Mouse (Mus musculus) liver, embryonic 12.5 days (tissue): ENCODE data around the gene Gadd45g. TPM values are rescaled to one million over a fixed set of nuclear protein-coding genes. Genes with fewer than 3 reads are reported as not detected.

Experiments
- ATAC-seq: fragments of 200-750 bp; cut with Nextera tagmentation; 2 replicates; pipeline ENCODE4 v1.8.0; 2017; ENCODE audit warnings: moderate number of reproducible peaks, mild to moderate bottlenecking, moderate library complexity
- H3K27ac ChIP-seq: fragments of 300-500 bp; sonication (generic); 2 replicates; pipeline ENCODE4 v1.5.1; 2016; ENCODE audit warnings: mild to moderate bottlenecking
- H3K27me3 ChIP-seq: fragments of 300-500 bp; sonication (generic); replicated peaks from 2 replicates; pipeline ENCODE4 v1.6.1; 2016; ENCODE audit warnings: mild to moderate bottlenecking, moderate library complexity
- H3K36me3 ChIP-seq: fragments of 300-500 bp; sonication (generic); 2 replicates; pipeline ENCODE4 v1.6.1; 2016; ENCODE audit warnings: mild to moderate bottlenecking, moderate library complexity
- H3K4me1 ChIP-seq: fragments of 300-500 bp; sonication (generic); 2 replicates; pipeline ENCODE4 v1.6.1; 2016
- H3K4me2 ChIP-seq: fragments of 300-500 bp; sonication (generic); 2 replicates; pipeline ENCODE4 v1.6.1; 2016; ENCODE audit warnings: mild to moderate bottlenecking, moderate library complexity
- H3K4me3 ChIP-seq: fragments of 300-500 bp; sonication (generic); 2 replicates; pipeline ENCODE4 v1.5.1; 2016; ENCODE audit warnings: mild to moderate bottlenecking, moderate library complexity
- H3K9ac ChIP-seq: fragments of 300-500 bp; sonication (generic); 2 replicates; pipeline ENCODE4 v1.6.1; 2016; ENCODE audit warnings: mild to moderate bottlenecking, moderate library complexity
- H3K9me3 ChIP-seq: fragments of 300-500 bp; sonication (generic); replicated peaks from 2 replicates; pipeline ENCODE4 v1.6.1; 2016; ENCODE audit warnings: mild to moderate bottlenecking, moderate library complexity
- WGBS: fragments of 180-500 bp; shearing (Covaris S2); methylation state at CpG from one replicate; pipeline ENCODE4 v1.1.7; 2016; ENCODE audit not compliant: insufficient replicate concordance; 5-methylcytosine and 5-hydroxymethylcytosine counted together
- polyA plus RNA-seq: library from polyadenylated mRNA; unstranded; fragments of >200 nt; fragmentation: Nextera tagmentation; extraction: Ambion mirVana; gene quantifications from 2 replicates; pipeline ENCODE4 v1.2.1, GENCODE M21; 2016

Gene Gadd45g
- polyA plus RNA-seq, 1 experiment from 2014 or later = 23.3 TPM

DNA sequence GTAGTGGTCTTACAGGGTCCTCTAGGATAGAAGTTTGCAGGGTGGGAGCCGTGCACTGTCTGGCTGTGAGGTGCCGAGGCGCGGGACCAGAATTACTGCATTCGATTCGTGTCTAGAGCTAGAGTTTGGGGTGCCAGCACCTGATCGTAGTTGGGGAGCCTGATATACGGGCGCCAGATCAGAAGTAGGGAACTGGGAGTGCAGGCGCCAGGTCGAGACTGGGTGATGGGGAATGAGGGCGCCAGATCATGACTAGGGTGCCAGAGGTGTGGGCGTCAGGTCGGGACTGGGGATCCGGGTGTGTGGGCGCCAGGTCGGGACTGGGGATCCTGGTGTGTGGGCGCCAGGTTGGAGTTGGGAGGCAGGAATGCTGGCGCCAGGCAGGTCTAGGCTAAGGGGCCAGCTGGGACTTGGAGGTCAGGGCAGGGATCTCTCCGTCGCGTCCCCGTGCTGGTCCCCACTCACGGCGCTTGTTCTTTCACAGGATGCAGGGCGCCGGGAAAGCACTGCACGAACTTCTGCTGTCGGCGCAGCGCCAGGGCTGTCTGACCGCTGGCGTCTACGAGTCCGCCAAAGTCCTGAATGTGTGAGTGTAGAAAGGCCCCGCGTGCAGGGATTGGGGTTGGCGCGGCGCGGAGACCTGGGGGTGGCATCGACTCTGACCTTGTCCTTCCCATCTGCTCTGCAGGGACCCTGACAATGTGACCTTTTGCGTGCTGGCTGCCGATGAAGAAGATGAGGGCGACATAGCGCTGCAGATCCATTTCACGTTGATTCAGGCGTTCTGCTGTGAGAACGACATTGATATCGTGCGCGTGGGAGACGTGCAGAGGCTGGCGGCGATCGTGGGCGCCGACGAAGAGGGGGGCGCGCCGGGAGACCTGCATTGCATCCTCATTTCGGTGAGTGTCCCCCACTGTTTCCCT is 653 bp downstream of the Gadd45g start:
- H3K4me3 ChIP-seq = peak overlapping the region; percentile 83
- no peaks in the 10 kb centered on the region for H3K9me3 ChIP-seq
- under 1% methylated on average over 63 of the region's 63 CpGs for WGBS
- peak; percentile 26 for ATAC-seq
- H3K4me1 ChIP-seq = peaks cover 81% of the 10 kb centered on the region
- peak overlapping the region; percentile 99 for H3K4me2 ChIP-seq
- H3K27me3 ChIP-seq = peaks cover 10% of the 10 kb centered on the region
- no peaks in the 10 kb centered on the region for H3K36me3 ChIP-seq
- peak overlapping the region; percentile 89 for H3K9ac ChIP-seq
- peak overlapping the region; percentile 97 for H3K27ac ChIP-seq

DNA sequence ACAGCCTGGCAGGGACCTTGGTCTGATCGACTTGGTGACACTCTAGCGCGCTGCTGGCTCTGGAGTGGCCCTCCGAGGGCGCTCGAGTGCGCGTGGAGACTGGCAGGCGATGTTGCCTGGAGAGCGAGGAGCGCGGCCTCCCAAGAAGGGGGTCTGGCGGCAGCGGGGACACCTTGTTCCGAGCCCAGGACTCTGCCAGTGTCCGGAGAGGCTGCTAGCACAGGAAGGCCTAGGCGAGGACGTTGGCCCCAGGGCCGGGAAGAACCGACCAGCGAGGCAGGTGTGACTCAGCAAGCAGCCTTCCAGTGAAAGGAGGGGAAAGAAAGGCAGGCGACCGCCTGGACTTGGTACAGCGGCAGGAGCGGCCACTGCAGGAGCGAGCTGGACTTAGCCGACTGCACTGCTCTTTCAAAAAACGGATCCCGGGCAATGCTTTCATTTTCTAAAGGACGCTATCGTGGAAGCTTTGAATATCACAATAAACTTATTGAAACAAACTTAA is 1.6 kb downstream of the Gadd45g start:
- H3K4me1 ChIP-seq = peaks cover 81% of the 10 kb centered on the region
- peak; percentile 40 for ATAC-seq
- WGBS = 1% methylated on average over 31 of the region's 31 CpGs

DNA sequence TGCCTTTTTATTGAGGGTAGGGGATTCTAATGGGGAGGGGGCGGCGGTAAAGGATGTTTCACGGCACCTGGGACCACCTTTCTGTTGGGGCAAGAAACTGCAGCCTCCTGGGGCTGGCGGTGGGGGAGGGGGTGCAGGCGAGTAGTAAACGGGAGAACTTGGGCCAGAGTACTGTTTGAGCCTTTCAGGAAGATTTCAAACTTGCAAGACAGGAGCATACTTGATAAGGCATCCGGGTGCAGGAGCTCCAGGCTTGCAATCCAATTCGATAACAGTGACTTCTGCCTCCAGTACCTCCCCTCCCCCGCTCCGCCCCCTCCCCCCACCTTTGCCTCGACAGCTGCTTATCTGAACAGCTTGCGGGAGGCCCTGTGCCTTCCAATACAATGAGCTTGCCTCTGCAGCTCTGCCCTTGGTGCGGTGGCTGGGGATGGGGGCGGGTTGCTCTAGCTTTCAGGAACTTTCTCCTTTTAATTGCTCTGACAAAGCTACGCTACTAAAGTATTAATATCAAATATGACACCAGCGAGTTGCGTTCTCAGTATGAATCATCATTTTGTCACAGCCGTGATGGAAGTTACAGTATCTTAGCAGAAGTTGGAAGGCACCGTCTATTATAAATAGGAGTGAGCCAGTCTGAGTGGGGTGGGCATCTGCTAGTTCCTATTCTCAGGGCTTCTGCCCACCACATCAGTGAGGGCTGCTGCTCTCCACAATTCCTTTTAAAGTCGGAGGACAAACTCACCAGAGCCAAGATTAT is 2.2 kb downstream of the Gadd45g start:
- peak overlapping the region; percentile 99 for H3K4me2 ChIP-seq
- peaks cover 81% of the 10 kb centered on the region for H3K4me1 ChIP-seq
- H3K27me3 ChIP-seq = peaks cover 10% of the 10 kb centered on the region; the same call in 1 of the 2 replicates
- peak overlapping the region; percentile 89 for H3K9ac ChIP-seq
- peak; percentile 80 for ATAC-seq
- peak overlapping the region; percentile 83 for H3K4me3 ChIP-seq
- WGBS = 2% methylated on average over 20 of the region's 20 CpGs
- H3K36me3 ChIP-seq = no peaks in the 10 kb centered on the region
- H3K27ac ChIP-seq = peak overlapping the region; percentile 97
- H3K9me3 ChIP-seq = no peaks in the 10 kb centered on the region

More for the DNA sequence above, 1.6 kb downstream of the Gadd45g start:
- Histone ChIP-seq H3K9me3 (no peaks in the 10 kb centered on the region), H3K9ac (peak overlapping the region; percentile 89), H3K4me3 (peak overlapping the region; percentile 83), H3K36me3 (no peaks in the 10 kb centered on the region), H3K27ac (peak overlapping the region; percentile 97), H3K4me2 (peak overlapping the region; percentile 99), H3K27me3 (peaks cover 13% of the 10 kb centered on the region)

DNA sequence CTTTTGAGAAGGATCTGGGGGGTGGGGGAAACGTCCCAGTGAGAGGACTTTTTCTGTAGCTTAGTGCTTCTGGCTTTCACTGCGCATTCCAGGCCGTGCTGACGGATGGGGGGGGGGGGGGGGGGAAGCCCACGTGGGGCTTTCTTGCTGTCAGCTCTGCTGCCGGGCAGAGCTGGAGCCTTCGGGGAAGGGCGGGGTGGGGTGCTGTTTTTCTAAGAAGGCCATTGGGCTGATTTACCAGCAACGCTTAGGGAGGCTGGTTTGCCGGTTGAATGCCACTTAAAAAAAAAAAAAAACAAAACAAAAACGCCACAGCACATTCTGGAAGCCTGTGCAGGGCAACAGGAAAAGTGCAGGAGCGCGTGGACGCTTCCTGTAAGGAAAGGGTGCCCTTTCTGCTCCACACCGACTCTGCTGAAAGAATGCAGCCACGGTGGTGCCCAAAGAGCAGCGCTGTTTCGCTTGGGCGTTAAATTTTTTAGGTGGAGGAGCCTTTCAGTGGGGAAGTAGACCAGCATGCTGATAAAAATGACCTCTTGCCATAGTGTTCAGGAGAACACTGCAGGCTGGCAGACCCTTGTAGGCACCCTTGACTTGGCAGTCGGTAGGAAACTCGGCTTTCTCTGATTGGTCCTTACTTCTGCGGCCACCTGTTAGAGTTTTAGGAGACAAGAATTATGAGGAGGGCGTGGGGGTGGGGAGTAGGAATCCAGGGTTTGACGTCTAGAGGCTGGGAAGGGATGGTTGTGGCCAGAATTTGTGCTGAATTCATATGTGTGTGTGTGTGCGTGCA is 3.0 kb downstream of the Gadd45g start:
- peak; percentile 24 for ATAC-seq
- Histone ChIP-seq H3K4me1 (peaks cover 81% of the 10 kb centered on the region), H3K9ac (peak overlapping the region; percentile 89), H3K27me3 (peaks cover 8% of the 10 kb centered on the region), H3K4me2 (peak overlapping the region; percentile 99), H3K27ac (peak overlapping the region; percentile 97), H3K36me3 (no peaks in the 10 kb centered on the region), H3K9me3 (no peaks in the 10 kb centered on the region), H3K4me3 (peak overlapping the region; percentile 83)
- WGBS = 4% methylated on average over 25 of the region's 25 CpGs

DNA sequence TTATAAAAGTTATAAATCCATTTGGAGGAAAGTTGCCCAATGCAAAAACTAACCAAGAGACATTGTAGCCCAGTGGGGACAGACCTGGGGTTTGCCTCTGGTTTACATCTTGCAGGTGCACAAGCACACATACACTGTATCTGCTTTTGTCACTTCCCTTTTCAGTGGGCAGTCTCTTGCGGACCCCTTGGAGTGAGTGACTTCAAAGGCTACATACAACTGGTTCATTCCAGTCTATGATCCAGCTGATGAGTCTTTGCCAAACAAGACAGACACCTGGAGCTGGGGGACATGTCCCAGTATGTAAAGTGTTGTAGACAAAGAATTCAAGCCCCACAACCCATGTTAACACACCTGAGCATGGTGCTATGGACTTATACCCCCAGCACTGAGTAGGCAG is 4.1 kb downstream of the Gadd45g start:
- H3K9ac ChIP-seq = no peak overlapping the region
- no peak for ATAC-seq
- no peak overlapping the region for H3K4me3 ChIP-seq
- H3K4me1 ChIP-seq = peaks cover 72% of the 10 kb centered on the region
- H3K4me2 ChIP-seq = no peak overlapping the region
- no peak overlapping the region for H3K27ac ChIP-seq
- H3K27me3 ChIP-seq = peaks cover 8% of the 10 kb centered on the region
- H3K9me3 ChIP-seq = no peaks in the 10 kb centered on the region
- 62% methylated on average over 1 of the region's 1 CpGs for WGBS
- H3K36me3 ChIP-seq = no peaks in the 10 kb centered on the region

DNA sequence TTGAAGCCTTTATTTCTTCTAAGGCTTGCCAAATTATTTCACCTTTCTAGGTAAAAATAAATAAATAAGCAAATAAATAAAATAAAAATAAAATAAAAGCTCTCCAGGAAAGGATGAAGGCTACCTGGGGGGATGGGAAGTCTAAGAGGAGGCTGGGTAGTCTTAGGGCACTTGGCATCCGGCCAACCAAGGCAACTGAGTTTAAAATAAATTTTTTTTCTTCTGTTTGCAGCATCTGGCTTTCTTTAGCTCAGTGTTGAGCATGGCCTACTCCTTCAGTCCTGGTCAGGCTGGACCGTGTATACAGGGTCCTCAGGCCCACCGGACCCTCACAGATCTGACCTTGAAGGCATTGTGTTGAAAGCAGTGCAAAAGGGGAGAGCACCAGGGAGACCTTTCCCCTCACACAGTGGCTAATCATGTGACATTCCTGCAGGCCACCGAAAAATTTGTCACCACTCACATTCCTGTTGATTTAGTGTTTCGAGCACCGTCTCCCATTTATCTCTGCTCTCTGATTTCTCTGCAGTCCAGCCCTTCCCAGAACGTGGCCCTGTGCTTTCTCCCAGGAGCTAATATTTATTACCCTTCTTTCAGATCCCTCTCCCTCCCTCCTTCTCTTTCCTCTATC is 6.2 kb downstream of the Gadd45g start:
- 46% methylated on average over 7 of the region's 7 CpGs for WGBS
- no peak overlapping the region for H3K4me2 ChIP-seq
- H3K9ac ChIP-seq = no peak overlapping the region
- H3K36me3 ChIP-seq = no peaks in the 10 kb centered on the region
- peaks cover 60% of the 10 kb centered on the region for H3K4me1 ChIP-seq
- H3K4me3 ChIP-seq = no peak overlapping the region
- H3K9me3 ChIP-seq = no peaks in the 10 kb centered on the region
- H3K27me3 ChIP-seq = peaks cover 8% of the 10 kb centered on the region
- H3K27ac ChIP-seq = no peak overlapping the region
- no peak for ATAC-seq

DNA sequence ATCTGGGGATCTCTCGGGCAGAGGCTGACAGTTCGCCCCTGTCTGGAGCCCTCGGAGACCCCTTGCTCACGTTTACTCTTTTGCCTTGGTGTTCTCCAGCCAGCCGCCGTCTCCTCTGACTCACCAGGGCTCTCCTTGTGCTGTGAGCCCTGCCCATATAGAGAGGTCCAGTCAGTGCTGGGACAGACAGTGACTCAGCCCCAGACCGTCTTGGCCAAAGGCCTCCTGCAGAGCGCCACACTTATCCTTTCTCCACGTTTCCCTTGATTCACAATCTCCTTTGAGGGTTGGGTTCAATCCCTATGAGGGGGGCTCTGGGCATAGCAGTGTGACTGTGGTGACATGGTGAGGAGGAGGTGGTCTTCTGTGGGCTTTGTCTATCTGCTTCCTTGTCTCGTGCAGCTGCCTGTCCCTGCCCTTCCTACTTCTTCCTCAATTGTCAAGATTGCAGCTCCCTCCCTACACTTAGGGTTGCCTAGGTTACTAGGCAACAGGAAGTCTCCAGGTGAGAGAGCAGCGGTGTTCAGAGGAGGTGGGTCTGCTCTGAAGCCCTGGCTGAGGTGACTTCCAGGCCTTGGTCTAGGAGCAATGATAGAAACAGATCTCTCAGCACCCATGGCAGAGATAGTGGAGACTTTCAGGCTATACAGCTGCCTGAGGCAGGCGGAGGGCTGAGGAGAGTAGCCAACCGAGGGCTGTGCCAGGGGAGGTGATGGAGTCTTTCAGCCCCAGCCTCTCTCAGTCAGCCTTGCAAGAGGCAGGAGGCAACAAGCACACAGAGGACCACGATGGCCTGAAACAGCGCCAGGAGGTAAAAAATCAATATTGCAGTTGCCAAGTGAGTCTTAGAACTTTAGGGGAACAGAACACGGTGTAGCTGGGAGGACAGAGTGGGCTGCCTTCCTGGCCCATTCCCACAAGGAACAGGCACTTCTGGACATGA is 7.1 kb downstream of the Gadd45g start:
- no peak for ATAC-seq
- Histone ChIP-seq H3K4me3 (no peak overlapping the region), H3K4me1 (peaks cover 51% of the 10 kb centered on the region), H3K27me3 (peaks cover 8% of the 10 kb centered on the region), H3K27ac (no peak overlapping the region), H3K4me2 (no peak overlapping the region), H3K9ac (0 out of 2 replicates have a peak overlapping the region, but pooled peaks have one; percentile 1), H3K9me3 (no peaks in the 10 kb centered on the region), H3K36me3 (no peaks in the 10 kb centered on the region)
- 32% methylated on average over 16 of the region's 16 CpGs for WGBS

DNA sequence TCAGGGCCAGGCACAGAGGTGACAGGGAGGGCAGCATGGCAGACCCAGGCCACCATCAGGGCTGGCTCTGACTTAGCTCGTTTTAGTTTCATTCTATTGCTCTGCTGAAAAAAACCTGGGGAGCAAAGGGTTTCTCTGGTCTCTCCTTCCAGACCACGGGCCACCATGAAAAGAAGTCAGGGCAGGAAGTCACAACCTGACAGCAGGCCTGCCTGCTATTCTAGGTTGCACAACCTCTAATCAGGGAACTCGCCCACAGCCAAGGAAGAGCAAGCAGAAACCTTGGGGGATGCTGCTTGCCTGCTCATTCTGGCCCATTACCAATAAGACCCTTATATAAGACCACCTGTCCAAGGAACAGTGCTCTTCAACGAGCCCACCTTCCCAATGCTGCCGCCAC is 9.1 kb downstream of the Gadd45g start:
- Histone ChIP-seq H3K9ac (0 out of 2 replicates have a peak overlapping the region, but pooled peaks have one; percentile 3), H3K27me3 (peaks cover 8% of the 10 kb centered on the region), H3K36me3 (no peaks in the 10 kb centered on the region), H3K4me2 (no peak overlapping the region), H3K4me1 (peaks cover 31% of the 10 kb centered on the region), H3K4me3 (no peak overlapping the region), H3K9me3 (no peaks in the 10 kb centered on the region), H3K27ac (no peak overlapping the region)
- no peak for ATAC-seq
- WGBS = 44% methylated on average over 5 of the region's 5 CpGs

DNA sequence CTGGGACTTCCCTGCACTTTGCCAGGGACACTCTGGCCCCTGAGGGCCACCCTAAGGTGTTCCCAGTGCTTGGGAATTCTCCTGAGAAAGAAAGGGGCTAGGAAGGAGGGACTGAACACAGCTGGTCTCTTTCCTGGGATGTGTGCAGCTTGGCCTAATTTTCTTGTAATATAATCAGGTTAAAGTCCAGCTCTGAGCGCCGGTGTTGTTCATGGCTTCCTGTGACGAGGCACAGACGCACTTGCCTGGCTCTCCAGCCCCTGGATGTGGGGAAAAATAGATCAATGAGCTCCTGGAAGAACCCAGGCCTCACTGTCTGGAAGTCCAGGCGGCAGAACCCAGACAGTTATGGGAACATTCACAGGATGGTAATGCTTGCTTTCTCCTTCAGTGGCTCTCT is 10.7 kb downstream of the Gadd45g start:
- Histone ChIP-seq H3K4me2 (no peak overlapping the region), H3K27me3 (peaks cover 6% of the 10 kb centered on the region), H3K4me1 (peaks cover 18% of the 10 kb centered on the region), H3K9me3 (no peaks in the 10 kb centered on the region), H3K4me3 (no peak overlapping the region), H3K9ac (no peak overlapping the region; the same call in 1 of the 2 replicates), H3K36me3 (no peaks in the 10 kb centered on the region), H3K27ac (no peak overlapping the region)
- no peak for ATAC-seq
- 63% methylated on average over 5 of the region's 5 CpGs for WGBS

DNA sequence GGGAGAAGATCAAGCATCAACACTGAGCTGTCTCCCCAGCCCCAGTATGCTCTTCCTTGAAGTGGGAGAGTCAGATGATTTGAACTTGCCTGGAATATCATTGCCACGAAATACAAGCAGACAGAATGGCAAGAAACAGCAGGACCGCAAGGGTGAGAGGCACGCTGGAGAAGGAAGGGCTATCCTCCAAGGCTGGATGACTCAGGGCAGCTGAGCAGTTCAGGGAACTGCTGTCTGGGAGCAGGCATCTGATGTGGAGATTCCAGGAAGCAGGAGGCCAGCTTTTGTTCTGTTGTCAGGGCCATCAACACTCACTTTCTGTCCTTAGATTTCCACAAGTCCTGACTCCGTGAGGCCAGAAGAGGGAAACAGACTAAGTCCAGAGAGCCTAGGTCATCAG is 12.0 kb downstream of the Gadd45g start:
- no peak for ATAC-seq
- no peaks in the 10 kb centered on the region for H3K9me3 ChIP-seq
- H3K4me1 ChIP-seq = peaks cover 5% of the 10 kb centered on the region
- H3K4me2 ChIP-seq = no peak overlapping the region
- WGBS = 49% methylated on average over 4 of the region's 4 CpGs
- H3K4me3 ChIP-seq = no peak overlapping the region
- H3K27ac ChIP-seq = no peak overlapping the region
- H3K27me3 ChIP-seq = peaks cover 3% of the 10 kb centered on the region
- no peak overlapping the region for H3K9ac ChIP-seq
- H3K36me3 ChIP-seq = no peaks in the 10 kb centered on the region
